Mouse (Mus musculus): ENCODE measurements around the gene Atp9a. TPM values are rescaled to one million over a fixed set of nuclear protein-coding genes. Genes with fewer than 3 reads are reported as not detected.

The Atp9a gene
- polyA plus RNA-seq, 1 experiment from 2014 or later = 22.6 TPM

GRCm38 (mm10) chr2:168628787-168629186 is 113.4 kb downstream of the Atp9a start:
- H3K27ac ChIP-seq = no peak overlapping the region
- no peaks in the 10 kb centered on the region for H3K36me3 ChIP-seq
- no peaks in the 10 kb centered on the region for H3K9me3 ChIP-seq
- no peak overlapping the region for H3K4me3 ChIP-seq (replicated peaks)
- H3K4me1 ChIP-seq = peaks cover 3% of the 10 kb centered on the region; the same call in 1 of the 2 replicates
- WGBS = 22% methylated on average over 8 of the region's 8 CpGs
- peak; percentile 57; the same call in 1 of the 2 replicates for ATAC-seq (ENCODE audit: insufficient read depth, low FRiP score, low read depth)
- no peaks in the 10 kb centered on the region for H3K27me3 ChIP-seq (replicated peaks)
- no peak overlapping the region for H3K4me2 ChIP-seq
- no peak overlapping the region for H3K9ac ChIP-seq

- no peak for ATAC-seq (ENCODE audit: insufficient read depth, low FRiP score, low read depth)
- 0 out of 2 replicates have a peak, but pooled peaks cover under 1% of the 10 kb centered on the region for H3K4me1 ChIP-seq
- WGBS = 57% methylated on average over 19 of the region's 20 CpGs
These were observed 114.1 kb downstream of the Atp9a start for GRCm38 (mm10) chr2:168627829-168628770.

DNA sequence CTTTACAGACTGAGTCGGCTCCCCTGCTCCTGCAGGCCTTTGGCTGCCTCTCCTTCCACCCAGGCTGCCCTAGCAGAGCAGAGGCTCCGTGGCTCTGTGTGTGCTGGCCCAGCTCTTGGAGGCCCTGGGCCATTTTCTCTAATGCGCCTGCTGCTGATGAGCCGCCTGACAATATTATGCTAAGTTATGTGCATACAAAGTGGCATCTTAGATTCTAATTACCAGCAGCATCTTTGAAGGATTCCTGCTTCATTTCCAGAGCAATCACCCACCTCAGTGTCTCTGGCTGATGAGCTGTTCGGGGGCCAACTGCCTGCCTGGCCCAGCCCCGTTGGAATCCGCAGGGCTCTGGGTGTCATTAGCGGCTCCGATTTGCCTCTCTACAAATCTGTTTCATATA is 115.8 kb downstream of the Atp9a start:
- Histone ChIP-seq H3K9me3 (no peaks in the 10 kb centered on the region), H3K27me3 (replicated peaks) (no peaks in the 10 kb centered on the region), H3K9ac (no peak overlapping the region), H3K36me3 (no peaks in the 10 kb centered on the region), H3K27ac (no peak overlapping the region), H3K4me3 (replicated peaks) (no peak overlapping the region), H3K4me1 (no peaks in the 10 kb centered on the region), H3K4me2 (no peak overlapping the region)
- no peak for ATAC-seq (ENCODE audit: insufficient read depth, low FRiP score, low read depth)
- 84% methylated on average over 9 of the region's 9 CpGs for WGBS

More at GRCm38 (mm10) chr2:168627829-168628770, 114.1 kb downstream of the Atp9a start:
- Histone ChIP-seq H3K27me3 (replicated peaks) (no peaks in the 10 kb centered on the region), H3K36me3 (no peaks in the 10 kb centered on the region), H3K27ac (no peak overlapping the region), H3K4me2 (no peak overlapping the region), H3K4me3 (replicated peaks) (no peak overlapping the region), H3K9me3 (no peaks in the 10 kb centered on the region), H3K9ac (no peak overlapping the region)

DNA sequence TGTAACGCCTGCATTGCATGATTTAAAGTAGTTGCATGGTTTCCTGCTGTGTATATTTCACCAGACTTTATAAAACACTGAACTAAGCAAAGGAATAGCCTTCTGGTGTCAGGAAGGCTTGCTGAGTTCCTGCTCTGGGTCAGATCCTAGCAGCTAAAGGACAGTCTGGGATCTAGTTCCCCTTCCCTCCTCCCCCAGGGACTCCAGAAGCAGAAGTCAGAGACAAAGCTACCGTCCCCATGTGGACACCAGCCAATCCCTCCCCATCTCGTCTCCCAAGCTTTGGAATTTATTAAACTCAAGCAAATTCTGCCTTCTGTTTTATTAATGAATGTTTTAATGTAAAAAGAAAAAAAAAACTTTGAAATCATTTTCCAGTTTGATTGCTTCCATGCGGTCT is 117.1 kb downstream of the Atp9a start:
- Histone ChIP-seq H3K9me3 (no peaks in the 10 kb centered on the region), H3K4me1 (no peaks in the 10 kb centered on the region), H3K4me3 (replicated peaks) (no peak overlapping the region), H3K9ac (no peak overlapping the region), H3K27me3 (replicated peaks) (no peaks in the 10 kb centered on the region), H3K36me3 (no peaks in the 10 kb centered on the region), H3K27ac (no peak overlapping the region), H3K4me2 (no peak overlapping the region)
- 48% methylated on average over 4 of the region's 4 CpGs for WGBS
- no peak for ATAC-seq (ENCODE audit: insufficient read depth, low FRiP score, low read depth)

- H3K27me3 ChIP-seq (replicated peaks) = no peaks in the 10 kb centered on the region
- H3K4me3 ChIP-seq (replicated peaks) = no peak overlapping the region
- H3K4me1 ChIP-seq = no peaks in the 10 kb centered on the region
- no peak overlapping the region for H3K4me2 ChIP-seq
- H3K9me3 ChIP-seq = no peaks in the 10 kb centered on the region
- 75% methylated on average over 11 of the region's 11 CpGs for WGBS
- H3K36me3 ChIP-seq = no peaks in the 10 kb centered on the region
- no peak for ATAC-seq (ENCODE audit: insufficient read depth, low FRiP score, low read depth)
- H3K27ac ChIP-seq = no peak overlapping the region
- no peak overlapping the region for H3K9ac ChIP-seq
These were observed 121.0 kb downstream of the Atp9a start for GRCm38 (mm10) chr2:168621111-168621802.

DNA sequence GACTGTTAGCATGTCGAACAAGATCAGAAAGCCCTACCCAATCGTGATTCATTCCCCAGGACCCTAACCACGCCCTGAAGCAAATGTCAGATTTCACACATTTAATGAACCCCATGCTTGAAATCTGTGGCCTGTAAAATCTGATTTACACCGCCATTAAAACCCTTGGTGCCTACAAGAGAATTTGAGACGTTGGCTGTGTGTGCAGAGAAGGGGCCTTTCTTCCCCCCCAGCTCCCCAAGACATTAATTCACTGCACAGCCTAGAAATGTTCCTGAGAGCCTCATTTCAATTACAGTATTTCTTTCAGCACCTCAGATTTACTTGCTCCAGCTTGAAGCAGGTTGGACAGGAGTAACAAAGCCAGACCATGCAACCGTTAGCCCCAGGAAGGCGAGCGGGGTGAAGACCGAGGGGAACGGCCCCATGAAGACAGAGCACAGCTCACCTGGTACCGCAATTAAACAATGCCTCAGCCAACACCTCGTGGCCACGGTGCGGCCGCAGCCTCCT is 123.9 kb downstream of the Atp9a start:
- peaks cover 18% of the 10 kb centered on the region for H3K4me1 ChIP-seq
- H3K9me3 ChIP-seq = no peaks in the 10 kb centered on the region
- H3K4me2 ChIP-seq = no peak overlapping the region
- no peak overlapping the region for H3K9ac ChIP-seq
- ATAC-seq (ENCODE audit: insufficient read depth, low FRiP score, low read depth) = no peak
- no peak overlapping the region for H3K4me3 ChIP-seq (replicated peaks)
- WGBS = 54% methylated on average over 15 of the region's 15 CpGs
- no peaks in the 10 kb centered on the region for H3K27me3 ChIP-seq (replicated peaks)
- no peak overlapping the region for H3K27ac ChIP-seq
- H3K36me3 ChIP-seq = no peaks in the 10 kb centered on the region

- Histone ChIP-seq H3K27ac (no peak overlapping the region), H3K9me3 (no peaks in the 10 kb centered on the region), H3K4me3 (replicated peaks) (no peak overlapping the region), H3K9ac (no peak overlapping the region), H3K4me1 (peaks cover 19% of the 10 kb centered on the region), H3K4me2 (no peak overlapping the region), H3K36me3 (no peaks in the 10 kb centered on the region), H3K27me3 (replicated peaks) (no peaks in the 10 kb centered on the region)
- WGBS = 69% methylated on average over 3 of the region's 3 CpGs
- no peak for ATAC-seq (ENCODE audit: insufficient read depth, low FRiP score, low read depth)
These were observed 127.0 kb downstream of the Atp9a start for GRCm38 (mm10) chr2:168615160-168615559.

DNA sequence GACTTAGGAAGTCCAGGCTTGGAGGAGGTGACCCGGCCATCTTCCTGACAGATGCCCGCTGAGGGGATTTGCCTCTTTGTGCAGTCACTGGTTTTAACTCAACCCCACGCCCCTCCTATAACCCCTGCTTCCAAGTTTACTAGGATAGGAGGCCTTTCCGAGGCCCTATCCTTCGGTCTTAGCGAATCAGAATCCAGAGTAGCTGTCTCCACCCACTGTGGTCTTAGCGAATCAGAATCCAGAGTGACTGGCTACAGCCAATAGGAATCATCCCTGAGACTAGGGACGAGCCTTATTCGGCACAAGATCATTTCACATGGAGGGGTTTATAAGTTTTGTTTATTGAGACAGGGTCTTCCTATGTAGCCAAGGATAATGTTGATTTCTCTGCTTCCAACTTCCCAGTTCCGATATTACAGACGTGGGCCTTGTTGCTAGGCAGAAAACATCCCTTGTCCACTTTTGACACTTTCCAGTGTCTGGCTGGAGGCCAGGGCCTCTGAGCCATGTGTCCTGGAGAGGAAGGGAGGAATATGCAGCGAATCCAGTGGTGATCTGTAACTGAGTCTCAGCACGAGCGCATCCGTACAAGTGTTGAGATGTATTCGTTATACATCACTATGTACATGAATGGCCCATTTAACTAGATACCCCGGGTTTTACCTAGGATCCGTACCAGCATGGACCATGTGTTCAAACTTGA is 127.9 kb downstream of the Atp9a start:
- H3K9ac ChIP-seq = no peak overlapping the region
- no peaks in the 10 kb centered on the region for H3K36me3 ChIP-seq
- ATAC-seq (ENCODE audit: insufficient read depth, low FRiP score, low read depth) = no peak
- H3K9me3 ChIP-seq = no peaks in the 10 kb centered on the region
- WGBS = 62% methylated on average over 18 of the region's 18 CpGs
- H3K4me1 ChIP-seq = peaks cover 19% of the 10 kb centered on the region
- H3K27ac ChIP-seq = no peak overlapping the region; the same call in 1 of the 2 replicates
- no peaks in the 10 kb centered on the region for H3K27me3 ChIP-seq (replicated peaks)
- H3K4me2 ChIP-seq = no peak overlapping the region
- no peak overlapping the region for H3K4me3 ChIP-seq (replicated peaks)

- H3K27me3 ChIP-seq (replicated peaks) = no peaks in the 10 kb centered on the region
These were observed 128.9 kb downstream of the Atp9a start for GRCm38 (mm10) chr2:168613092-168613880.

DNA sequence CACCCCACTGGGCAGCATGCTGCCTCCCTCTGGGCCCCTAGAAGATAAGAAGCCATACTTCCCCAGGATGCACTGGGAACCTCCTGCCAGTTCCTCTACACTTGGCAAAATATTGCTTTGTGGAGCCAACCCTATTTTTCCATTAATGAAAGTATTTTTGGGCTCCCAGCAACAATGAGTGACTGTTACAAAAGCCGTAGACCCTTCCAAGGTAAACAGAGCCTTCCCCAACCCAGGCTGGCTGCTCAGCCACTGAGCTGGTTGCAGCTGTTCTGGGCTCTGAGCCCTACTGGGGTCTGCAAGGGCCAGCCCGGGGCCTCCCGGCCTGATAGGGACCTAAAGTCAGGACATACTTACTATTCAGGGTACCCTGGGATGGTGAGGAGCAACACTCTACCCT is 131.3 kb downstream of the Atp9a start:
- H3K27me3 ChIP-seq (replicated peaks) = no peaks in the 10 kb centered on the region
- H3K27ac ChIP-seq = no peak overlapping the region
- H3K4me2 ChIP-seq = no peak overlapping the region
- ATAC-seq (ENCODE audit: insufficient read depth, low FRiP score, low read depth) = no peak
- H3K4me3 ChIP-seq (replicated peaks) = no peak overlapping the region
- H3K9ac ChIP-seq = no peak overlapping the region
- no peaks in the 10 kb centered on the region for H3K9me3 ChIP-seq
- 64% methylated on average over 3 of the region's 3 CpGs for WGBS
- peaks cover 19% of the 10 kb centered on the region for H3K4me1 ChIP-seq
- H3K36me3 ChIP-seq = no peaks in the 10 kb centered on the region

More at GRCm38 (mm10) chr2:168613092-168613880, 128.9 kb downstream of the Atp9a start:
- Histone ChIP-seq H3K27ac (no peak overlapping the region), H3K4me3 (replicated peaks) (no peak overlapping the region), H3K36me3 (no peaks in the 10 kb centered on the region), H3K9me3 (no peaks in the 10 kb centered on the region), H3K4me2 (no peak overlapping the region), H3K4me1 (peaks cover 19% of the 10 kb centered on the region), H3K9ac (no peak overlapping the region)
- 0 out of 2 replicates have a peak, but pooled peaks have one; percentile 61 for ATAC-seq (ENCODE audit: insufficient read depth, low FRiP score, low read depth)
- WGBS = 49% methylated on average over 13 of the region's 13 CpGs

Measured in stomach, embryonic 15.5 days (tissue).